Mouse (Mus musculus) limb, embryonic 13.5 days (tissue): ENCODE data around the gene Prex1. TPM values are rescaled to one million over a fixed set of nuclear protein-coding genes. Genes with fewer than 3 reads are reported as not detected.

Source experiments
- ATAC-seq: fragments of 200-750 bp; cut with Nextera tagmentation; 2 replicates; pipeline ENCODE4 v1.8.0; 2017; ENCODE audit warnings: low read depth, moderate number of reproducible peaks, moderate TSS enrichment; ENCODE audit not compliant: low FRiP score
- H3K27ac ChIP-seq: fragments of 300-500 bp; sonication (generic); 2 replicates; pipeline ENCODE4 v1.5.1; 2015; ENCODE audit warnings: inconsistent platforms, mild to moderate bottlenecking, moderate library complexity
- H3K27me3 ChIP-seq: fragments of 300-500 bp; sonication (generic); 2 replicates; pipeline ENCODE4 v1.6.1; 2015; ENCODE audit warnings: mild to moderate bottlenecking, inconsistent platforms
- H3K36me3 ChIP-seq: fragments of 300-500 bp; sonication (generic); 2 replicates; pipeline ENCODE4 v1.6.1; 2015; ENCODE audit warnings: inconsistent platforms, mild to moderate bottlenecking, moderate library complexity
- H3K4me1 ChIP-seq: fragments of 300-500 bp; sonication (generic); 2 replicates; pipeline ENCODE4 v1.6.1; 2015; ENCODE audit warnings: inconsistent platforms
- H3K4me2 ChIP-seq: fragments of 300-500 bp; sonication (generic); replicated peaks from 2 replicates; pipeline ENCODE4 v1.6.1; 2015; ENCODE audit warnings: inconsistent platforms, mild to moderate bottlenecking, moderate library complexity
- H3K4me3 ChIP-seq: fragments of 300-500 bp; sonication (generic); 2 replicates; pipeline ENCODE4 v1.5.1; 2015; ENCODE audit warnings: moderate library complexity, mild to moderate bottlenecking, inconsistent platforms
- H3K9ac ChIP-seq: fragments of 300-500 bp; sonication (generic); 2 replicates; pipeline ENCODE4 v1.6.1; 2015; ENCODE audit warnings: mild to moderate bottlenecking, inconsistent platforms
- H3K9me3 ChIP-seq: fragments of 300-500 bp; sonication (generic); 2 replicates; pipeline ENCODE4 v1.6.1; 2016; ENCODE audit warnings: inconsistent platforms
- WGBS: fragments of 180-500 bp; shearing (Covaris S2); methylation state at CpG from one replicate; pipeline ENCODE4 v1.1.7; 2015; 5-methylcytosine and 5-hydroxymethylcytosine counted together
- polyA plus RNA-seq: library from polyadenylated mRNA; unstranded; fragments of >200 nt; fragmentation: Nextera tagmentation; extraction: Ambion mirVana; gene quantifications from 2 replicates; pipeline ENCODE4 v1.2.1, GENCODE M21; 2015

Gene Prex1
- polyA plus RNA-seq, 1 experiment from 2014 or later = 19.4 TPM

DNA sequence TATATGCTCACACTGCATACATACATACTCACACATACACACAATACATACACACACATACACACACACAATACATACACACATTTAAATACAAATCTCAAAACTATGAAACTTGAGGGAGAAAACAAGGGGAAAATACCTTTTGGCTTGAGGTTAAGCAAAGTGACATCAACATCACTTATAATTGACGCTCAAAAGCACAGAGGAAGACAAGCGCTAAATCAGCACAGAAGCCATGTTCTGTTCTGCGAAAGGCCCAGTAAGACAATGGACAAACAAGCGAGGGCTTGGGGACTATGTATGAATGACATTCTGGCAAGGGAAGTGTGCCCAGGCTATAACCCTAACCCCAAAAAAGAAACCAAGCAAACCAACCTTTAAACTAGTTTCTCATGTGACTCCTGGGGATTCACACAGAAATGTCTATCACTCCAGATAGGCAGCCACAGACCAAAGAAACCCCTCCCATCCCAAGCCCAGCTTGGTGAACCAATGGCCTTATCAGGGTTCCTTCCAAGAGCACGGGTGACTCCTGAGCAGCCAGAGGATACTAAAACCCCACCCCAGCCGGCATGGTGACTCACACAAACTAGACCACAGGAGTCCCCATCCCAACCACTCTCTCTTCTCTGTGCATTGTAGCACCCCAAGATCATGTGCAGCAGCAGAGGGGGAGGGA is 48.2 kb downstream of the Prex1 start:
- ATAC-seq = no peak
- H3K36me3 ChIP-seq = no peaks in the 10 kb centered on the region
- peaks cover 68% of the 10 kb centered on the region for H3K4me1 ChIP-seq
- no peaks in the 10 kb centered on the region for H3K27me3 ChIP-seq
- no peak overlapping the region for H3K27ac ChIP-seq
- WGBS = 82% methylated on average over 6 of the region's 6 CpGs
- H3K4me2 ChIP-seq = no peak overlapping the region
- H3K4me3 ChIP-seq = no peak overlapping the region
- H3K9ac ChIP-seq = no peak overlapping the region
- no peaks in the 10 kb centered on the region for H3K9me3 ChIP-seq

- Histone ChIP-seq H3K4me3 (no peak overlapping the region), H3K9ac (no peak overlapping the region), H3K36me3 (no peaks in the 10 kb centered on the region), H3K4me2 (no peak overlapping the region), H3K27ac (no peak overlapping the region), H3K4me1 (peaks cover 62% of the 10 kb centered on the region), H3K27me3 (no peaks in the 10 kb centered on the region), H3K9me3 (no peaks in the 10 kb centered on the region)
- WGBS = 84% methylated on average over 15 of the region's 15 CpGs
- no peak for ATAC-seq
Measured at GRCm38 (mm10) chr2:166664506-166664905, 49.1 kb downstream of the Prex1 start.

DNA sequence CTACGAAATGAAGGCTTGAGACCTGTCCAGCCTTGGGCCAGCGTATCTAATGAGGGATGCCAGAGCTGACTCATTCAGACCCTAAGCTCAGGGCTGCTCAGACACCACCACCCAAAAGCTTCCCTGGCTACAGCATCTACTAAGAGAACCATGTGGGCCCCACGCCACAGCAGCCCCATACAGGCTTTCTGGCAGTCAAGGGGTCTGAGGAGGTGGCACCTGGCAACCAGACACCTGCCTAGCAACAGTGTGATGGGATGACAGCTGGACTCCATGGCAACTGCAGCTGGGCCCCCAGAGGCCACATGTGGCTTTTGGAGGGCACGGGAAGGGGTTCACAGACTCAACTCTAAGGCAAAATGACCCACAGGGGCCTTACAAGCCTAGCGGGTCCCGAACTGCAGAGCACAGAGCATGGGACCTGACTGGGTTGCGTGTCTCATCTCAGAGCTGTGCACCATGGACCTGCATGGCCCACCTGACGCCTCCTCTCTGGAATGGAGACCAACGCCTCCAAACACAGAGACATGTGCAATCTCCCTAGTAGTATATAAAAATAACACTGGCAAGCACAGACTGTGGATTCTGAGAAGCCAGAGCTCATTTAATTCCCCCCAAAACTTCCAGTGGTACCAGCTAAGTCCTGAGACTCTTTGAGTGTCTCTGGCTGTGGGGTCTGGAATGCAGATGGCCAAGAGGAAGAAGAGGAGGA is 50.2 kb downstream of the Prex1 start:
- no peak overlapping the region for H3K9ac ChIP-seq
- no peak overlapping the region for H3K4me2 ChIP-seq
- no peaks in the 10 kb centered on the region for H3K36me3 ChIP-seq
- H3K27ac ChIP-seq = no peak overlapping the region
- H3K27me3 ChIP-seq = no peaks in the 10 kb centered on the region
- no peaks in the 10 kb centered on the region for H3K9me3 ChIP-seq
- H3K4me1 ChIP-seq = peaks cover 51% of the 10 kb centered on the region
- no peak overlapping the region for H3K4me3 ChIP-seq
- no peak for ATAC-seq
- 66% methylated on average over 9 of the region's 9 CpGs for WGBS

GRCm38 (mm10) chr2:166662595-166663160 is 51.0 kb downstream of the Prex1 start:
- Histone ChIP-seq H3K4me1 (peaks cover 44% of the 10 kb centered on the region), H3K4me3 (no peak overlapping the region), H3K27ac (peak overlapping the region; percentile 28; the same call in 1 of the 2 replicates), H3K4me2 (no peak overlapping the region), H3K36me3 (no peaks in the 10 kb centered on the region), H3K9ac (no peak overlapping the region), H3K9me3 (no peaks in the 10 kb centered on the region), H3K27me3 (no peaks in the 10 kb centered on the region)
- no peak for ATAC-seq
- WGBS = 77% methylated on average over 6 of the region's 6 CpGs

- Histone ChIP-seq H3K27ac (peak overlapping the region; percentile 28; the same call in 1 of the 2 replicates), H3K4me2 (no peak overlapping the region), H3K9ac (no peak overlapping the region), H3K4me1 (peaks cover 37% of the 10 kb centered on the region), H3K36me3 (no peaks in the 10 kb centered on the region), H3K4me3 (no peak overlapping the region), H3K27me3 (no peaks in the 10 kb centered on the region), H3K9me3 (no peaks in the 10 kb centered on the region)
- whole genome bisulfite sequencing = 50% methylated on average over 3 of the region's 3 CpGs
- ATAC-seq = no peak
Measured at GRCm38 (mm10) chr2:166661971-166662370, 51.7 kb downstream of the Prex1 start.

- Histone ChIP-seq H3K36me3 (no peaks in the 10 kb centered on the region), H3K27ac (peak overlapping the region; percentile 28; the same call in 1 of the 2 replicates), H3K9ac (no peak overlapping the region), H3K27me3 (no peaks in the 10 kb centered on the region), H3K4me3 (no peak overlapping the region), H3K9me3 (no peaks in the 10 kb centered on the region), H3K4me2 (no peak overlapping the region), H3K4me1 (peaks cover 39% of the 10 kb centered on the region)
- no peak for ATAC-seq
- 76% methylated on average over 12 of the region's 12 CpGs for WGBS
Measured at GRCm38 (mm10) chr2:166661498-166661897, 52.1 kb downstream of the Prex1 start.

GRCm38 (mm10) chr2:166658380-166658779 is 55.3 kb downstream of the Prex1 start:
- no peak overlapping the region for H3K9ac ChIP-seq
- no peak overlapping the region for H3K27ac ChIP-seq
- H3K27me3 ChIP-seq = no peaks in the 10 kb centered on the region
- peaks cover 40% of the 10 kb centered on the region for H3K4me1 ChIP-seq
- no peak for ATAC-seq
- H3K36me3 ChIP-seq = no peaks in the 10 kb centered on the region
- H3K4me2 ChIP-seq = no peak overlapping the region
- H3K4me3 ChIP-seq = no peak overlapping the region
- WGBS = 77% methylated on average over 3 of the region's 3 CpGs
- H3K9me3 ChIP-seq = no peaks in the 10 kb centered on the region

GRCm38 (mm10) chr2:166657451-166658011 is 56.1 kb downstream of the Prex1 start:
- Histone ChIP-seq H3K4me3 (no peak overlapping the region), H3K27me3 (no peaks in the 10 kb centered on the region), H3K9me3 (no peaks in the 10 kb centered on the region), H3K9ac (no peak overlapping the region), H3K27ac (0 out of 2 replicates have a peak overlapping the region, but pooled peaks have one; percentile 44), H3K4me2 (no peak overlapping the region), H3K36me3 (no peaks in the 10 kb centered on the region), H3K4me1 (peaks cover 31% of the 10 kb centered on the region)
- WGBS = 49% methylated on average over 10 of the region's 10 CpGs
- ATAC-seq = no peak

- WGBS = 62% methylated on average over 4 of the region's 4 CpGs
- Histone ChIP-seq H3K4me2 (peak overlapping the region; percentile 21; the same call in 1 of the 2 replicates), H3K27ac (peak overlapping the region; percentile 44; the same call in 1 of the 2 replicates), H3K36me3 (no peaks in the 10 kb centered on the region), H3K9me3 (no peaks in the 10 kb centered on the region), H3K4me3 (no peak overlapping the region), H3K4me1 (peaks cover 22% of the 10 kb centered on the region), H3K9ac (no peak overlapping the region), H3K27me3 (no peaks in the 10 kb centered on the region)
- ATAC-seq = no peak
Measured at GRCm38 (mm10) chr2:166656630-166657029, 57.0 kb downstream of the Prex1 start.

DNA sequence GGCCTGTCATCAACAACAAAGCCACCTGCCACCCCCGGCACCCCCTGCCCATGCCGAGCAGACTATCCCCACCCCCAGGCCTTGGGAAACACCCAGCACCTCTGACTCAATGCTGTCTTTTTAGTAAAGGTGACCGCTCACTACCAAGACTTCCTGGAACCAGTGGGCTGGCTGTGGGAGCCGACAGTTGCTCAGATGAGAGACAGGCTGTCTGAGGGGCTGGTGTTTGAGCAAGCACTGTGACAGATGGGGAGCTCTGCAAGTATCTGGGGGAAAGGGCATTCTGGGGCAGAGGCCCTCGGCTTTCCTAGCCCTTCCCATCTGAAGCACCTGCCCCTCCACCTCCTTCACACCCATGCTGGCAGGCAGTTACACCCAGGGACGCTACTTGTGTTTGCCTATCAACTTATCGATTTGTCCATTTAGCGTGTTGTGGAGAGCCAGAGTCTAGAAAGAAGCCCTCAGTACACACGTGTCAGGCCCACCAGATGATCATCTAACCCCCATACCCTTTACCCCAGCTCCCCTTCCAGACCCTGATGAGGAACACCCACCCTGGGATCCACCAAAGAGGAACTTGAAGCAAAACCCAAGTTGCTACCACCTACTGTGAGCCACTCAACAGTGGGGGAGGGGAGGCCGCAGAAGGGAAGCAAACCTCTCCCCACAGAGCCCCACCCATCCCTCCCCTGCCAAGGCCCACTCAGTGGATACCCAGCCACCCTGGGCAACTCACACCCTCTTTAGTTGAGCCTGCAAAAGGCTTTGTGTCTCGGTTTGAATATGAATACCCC is 57.7 kb downstream of the Prex1 start:
- Histone ChIP-seq H3K27ac (no peak overlapping the region), H3K9me3 (no peaks in the 10 kb centered on the region), H3K4me3 (no peak overlapping the region), H3K27me3 (no peaks in the 10 kb centered on the region), H3K9ac (no peak overlapping the region), H3K4me1 (peaks cover 19% of the 10 kb centered on the region), H3K36me3 (no peaks in the 10 kb centered on the region), H3K4me2 (peak overlapping the region; percentile 21; the same call in 1 of the 2 replicates)
- no peak for ATAC-seq
- 50% methylated on average over 11 of the region's 11 CpGs for WGBS

- no peak overlapping the region for H3K4me2 ChIP-seq
- no peaks in the 10 kb centered on the region for H3K36me3 ChIP-seq
- no peak overlapping the region for H3K4me3 ChIP-seq
- no peaks in the 10 kb centered on the region for H3K27me3 ChIP-seq
- no peak overlapping the region for H3K9ac ChIP-seq
- no peaks in the 10 kb centered on the region for H3K9me3 ChIP-seq
- no peak overlapping the region for H3K27ac ChIP-seq
- peaks cover 19% of the 10 kb centered on the region for H3K4me1 ChIP-seq
- no peak for ATAC-seq
- 84% methylated on average over 4 of the region's 4 CpGs for whole genome bisulfite sequencing
Measured at GRCm38 (mm10) chr2:166655308-166655707, 58.3 kb downstream of the Prex1 start.
